Mouse (Mus musculus) kidney, postnatal 0 days (tissue): ENCODE measurements around the gene Nhsl2. TPM values are rescaled to one million over a fixed set of nuclear protein-coding genes. Genes with fewer than 3 reads are reported as not detected.

Experiments used
- ATAC-seq: fragments of 200-750 bp; cut with Nextera tagmentation; replicated peaks from 2 replicates; pipeline ENCODE4 v1.8.0; 2017; ENCODE audit warnings: low read depth, moderate number of reproducible peaks, moderate TSS enrichment, moderate library complexity; ENCODE audit not compliant: low FRiP score
- DNase-seq: peaks from one replicate; pipeline ENCODE4 v3.0.0-alpha.2; 2016; ENCODE audit warnings: low spot score
- H3K27ac ChIP-seq: fragments of 300-500 bp; sonication (generic); 2 replicates; pipeline ENCODE4 v1.5.1; 2014; ENCODE audit warnings: mild to moderate bottlenecking
- H3K27me3 ChIP-seq: fragments of 300-500 bp; sonication (generic); 2 replicates; pipeline ENCODE4 v1.6.1; 2014; ENCODE audit warnings: low read length, mixed read lengths; ENCODE audit not compliant: insufficient read depth
- H3K36me3 ChIP-seq: fragments of 300-500 bp; sonication (generic); 2 replicates; pipeline ENCODE4 v1.6.1; 2014; ENCODE audit warnings: low read length, mixed read lengths; ENCODE audit not compliant: insufficient read depth
- H3K4me1 ChIP-seq: fragments of 300-500 bp; sonication (generic); replicated peaks from 2 replicates; pipeline ENCODE4 v1.6.1; 2014; ENCODE audit warnings: antibody characterized with exemption, low read length, mixed read lengths; ENCODE audit not compliant: insufficient read depth
- H3K4me2 ChIP-seq: fragments of 300-500 bp; sonication (generic); 2 replicates; pipeline ENCODE4 v1.6.1; 2014; ENCODE audit warnings: mild to moderate bottlenecking, low read length, moderate library complexity, mixed read lengths
- H3K4me3 ChIP-seq: fragments of 300-500 bp; sonication (generic); replicated peaks from 2 replicates; pipeline ENCODE4 v1.5.1; 2014; ENCODE audit warnings: low read depth, low read length
- H3K9ac ChIP-seq: fragments of 300-500 bp; sonication (generic); 2 replicates; pipeline ENCODE4 v1.6.1; 2014; ENCODE audit warnings: low read depth, low read length
- H3K9me3 ChIP-seq: fragments of 300-500 bp; sonication (generic); replicated peaks from 2 replicates; pipeline ENCODE4 v1.6.1; 2016; ENCODE audit warnings: low read length, inconsistent platforms, mixed read lengths
- CTCF ChIP-seq: IDR thresholded peaks from 2 replicates; pipeline ENCODE4 v1.5.1; 2016; ENCODE audit warnings: antibody characterized with exemption, low read depth, mild to moderate bottlenecking, moderate library complexity
- WGBS: fragments of 180-500 bp; shearing (Covaris S2); extraction: QIAGEN DNeasy Blood & Tissue Kit; methylation state at CpG from one replicate; pipeline ENCODE4 v1.1.7; 2014; 5-methylcytosine and 5-hydroxymethylcytosine counted together
- polyA plus RNA-seq: library from polyadenylated mRNA; unstranded; fragments of >200 nt; fragmentation: Nextera tagmentation; extraction: Ambion mirVana; gene quantifications from 2 replicates; pipeline ENCODE4 v1.2.1, GENCODE M21; 2015

Gene Nhsl2
- polyA plus RNA-seq, 1 experiment from 2014 or later, result 4.9 TPM

GRCm38 (mm10) chrX:102060243-102060642 is 211.1 kb downstream of the Nhsl2 start:
- ATAC-seq (no peak), DNase-seq (no peak)
- no peaks in the 10 kb centered on the region for H3K36me3 ChIP-seq
- H3K9me3 ChIP-seq, result no peaks in the 10 kb centered on the region
- TF ChIP-seq CTCF, result no peak
- no peaks in the 10 kb centered on the region for H3K27me3 ChIP-seq
- H3K9ac ChIP-seq, result no peak overlapping the region
- H3K27ac ChIP-seq, result no peak overlapping the region
- no peak overlapping the region for H3K4me3 ChIP-seq
- H3K4me2 ChIP-seq, result no peak overlapping the region
- no peaks in the 10 kb centered on the region for H3K4me1 ChIP-seq
- 74% methylated on average over 5 of the region's 5 CpGs for WGBS

GRCm38 (mm10) chrX:102060891-102061290 is 211.7 kb downstream of the Nhsl2 start:
- H3K27ac ChIP-seq, result no peak overlapping the region
- 29% methylated on average over 2 of the region's 2 CpGs for WGBS

GRCm38 (mm10) chrX:102064062-102064461 is 214.9 kb downstream of the Nhsl2 start:
- Histone ChIP-seq H3K9me3 (no peaks in the 10 kb centered on the region), H3K4me3 (no peak overlapping the region), H3K27me3 (no peaks in the 10 kb centered on the region), H3K36me3 (no peaks in the 10 kb centered on the region), H3K27ac (no peak overlapping the region), H3K9ac (no peak overlapping the region), H3K4me2 (no peak overlapping the region), H3K4me1 (no peaks in the 10 kb centered on the region)
- DNase-seq (no peak), ATAC-seq (no peak)
- WGBS, result 57% methylated on average over 3 of the region's 3 CpGs
- no peak for TF ChIP-seq CTCF

More at GRCm38 (mm10) chrX:102060891-102061290, 211.7 kb downstream of the Nhsl2 start:
- H3K36me3 ChIP-seq, result no peaks in the 10 kb centered on the region
- TF ChIP-seq CTCF, result no peak
- H3K9me3 ChIP-seq, result no peaks in the 10 kb centered on the region
- no peaks in the 10 kb centered on the region for H3K4me1 ChIP-seq
- H3K4me3 ChIP-seq, result no peak overlapping the region
- no peak overlapping the region for H3K4me2 ChIP-seq
- no peak overlapping the region for H3K9ac ChIP-seq
- ATAC-seq, result no peak
- H3K27me3 ChIP-seq, result no peaks in the 10 kb centered on the region
- no peak for DNase-seq

- no peak overlapping the region for H3K4me3 ChIP-seq
- DNase-seq, result no peak
- no peaks in the 10 kb centered on the region for H3K27me3 ChIP-seq
- ATAC-seq, result no peak
- H3K9ac ChIP-seq, result no peak overlapping the region
- 53% methylated on average over 4 of the region's 4 CpGs for WGBS
- no peak for TF ChIP-seq CTCF
- H3K4me2 ChIP-seq, result no peak overlapping the region
- no peaks in the 10 kb centered on the region for H3K9me3 ChIP-seq
- H3K4me1 ChIP-seq, result no peaks in the 10 kb centered on the region
- H3K27ac ChIP-seq, result no peak overlapping the region
- no peaks in the 10 kb centered on the region for H3K36me3 ChIP-seq
Observed at GRCm38 (mm10) chrX:102065213-102065775, 216.1 kb downstream of the Nhsl2 start.

GRCm38 (mm10) chrX:102066134-102066533 is 216.9 kb downstream of the Nhsl2 start:
- Histone ChIP-seq H3K27ac (no peak overlapping the region), H3K27me3 (no peaks in the 10 kb centered on the region), H3K4me3 (no peak overlapping the region), H3K9ac (no peak overlapping the region), H3K9me3 (no peaks in the 10 kb centered on the region), H3K4me2 (no peak overlapping the region), H3K36me3 (no peaks in the 10 kb centered on the region), H3K4me1 (no peaks in the 10 kb centered on the region)
- TF ChIP-seq CTCF, result peak; percentile 88
- peak; percentile 81 for DNase-seq
- ATAC-seq, result peak; percentile 29; the same call in 1 of the 2 replicates
- WGBS, result 21% methylated on average over 9 of the region's 9 CpGs

GRCm38 (mm10) chrX:102067118-102067517 is 217.9 kb downstream of the Nhsl2 start:
- Histone ChIP-seq H3K27me3 (no peaks in the 10 kb centered on the region), H3K36me3 (no peaks in the 10 kb centered on the region), H3K9ac (no peak overlapping the region), H3K4me3 (no peak overlapping the region), H3K4me1 (no peaks in the 10 kb centered on the region), H3K9me3 (no peaks in the 10 kb centered on the region), H3K27ac (no peak overlapping the region), H3K4me2 (no peak overlapping the region)
- WGBS, result 82% methylated on average over 6 of the region's 6 CpGs
- no peak for ATAC-seq
- TF ChIP-seq CTCF, result peak; percentile 18; the same call in 1 of the 2 replicates
- no peak for DNase-seq
